Mouse (Mus musculus) mouse trophoblast stem cell (cell line): ENCODE results near the gene C130074G19Rik.

Experiments
- in situ Hi-C, 2 experiments: fragments of 300-500 bp; cut with MseI, MboI; formaldehyde crosslinking; loops; 2 replicates in 1 of 2; 3 replicates in 1 of 2; pipeline ENCODE4 v1.15.1; 2025

C130074G19Rik gene

DNA sequence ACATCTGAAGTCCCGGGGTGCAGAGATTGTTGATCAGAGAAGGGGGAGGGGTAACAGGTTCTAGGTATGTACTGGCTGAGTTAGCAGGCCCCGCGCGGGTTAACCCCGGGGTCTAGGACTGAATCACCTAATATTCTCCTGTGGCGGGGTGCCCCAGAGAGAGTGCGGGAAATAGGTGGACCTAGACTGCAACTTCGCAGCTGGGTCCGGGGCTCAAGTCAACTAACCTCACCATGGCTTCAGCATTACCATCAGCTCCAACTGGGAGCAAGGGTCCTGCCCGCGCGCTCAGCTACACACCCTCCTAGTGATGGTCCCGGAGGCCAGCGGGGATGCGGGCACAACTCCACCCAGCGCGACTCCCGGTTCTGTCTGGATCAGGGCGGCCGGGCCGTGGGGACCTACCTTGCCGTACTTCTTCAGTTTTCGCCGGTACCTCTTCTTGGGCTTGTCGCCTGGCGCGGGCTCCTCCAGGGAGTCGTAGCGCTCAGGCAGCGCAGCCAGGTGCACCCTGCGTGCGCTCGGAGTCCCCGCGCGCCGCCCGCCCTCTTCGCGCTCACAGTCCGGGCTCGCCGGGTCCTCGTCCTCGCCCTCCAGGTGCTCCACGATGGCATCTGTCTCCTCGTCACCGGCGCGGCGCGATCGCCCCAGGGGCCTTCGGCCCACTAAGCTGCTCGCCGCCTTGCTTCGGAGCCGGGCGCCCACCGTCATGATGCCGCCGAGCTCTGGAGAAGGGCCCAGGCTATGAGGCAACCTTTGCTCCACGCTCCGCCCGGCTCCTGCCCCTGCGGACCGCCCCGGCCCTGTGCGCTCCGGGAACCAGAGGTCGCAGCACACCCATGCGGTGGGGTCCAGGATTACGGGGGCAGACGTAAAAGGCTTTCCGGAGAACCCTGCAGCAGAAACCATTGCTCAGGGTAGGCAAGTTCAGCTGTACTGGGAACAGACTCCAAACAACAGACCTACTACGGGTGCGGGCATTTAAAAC is at the start of gene C130074G19Rik:
Gene C130074G19Rik (minus strand): TSS at position 938 of the 988 bp plus-strand sequence.
- in situ Hi-C loops: no loop called here

DNA sequence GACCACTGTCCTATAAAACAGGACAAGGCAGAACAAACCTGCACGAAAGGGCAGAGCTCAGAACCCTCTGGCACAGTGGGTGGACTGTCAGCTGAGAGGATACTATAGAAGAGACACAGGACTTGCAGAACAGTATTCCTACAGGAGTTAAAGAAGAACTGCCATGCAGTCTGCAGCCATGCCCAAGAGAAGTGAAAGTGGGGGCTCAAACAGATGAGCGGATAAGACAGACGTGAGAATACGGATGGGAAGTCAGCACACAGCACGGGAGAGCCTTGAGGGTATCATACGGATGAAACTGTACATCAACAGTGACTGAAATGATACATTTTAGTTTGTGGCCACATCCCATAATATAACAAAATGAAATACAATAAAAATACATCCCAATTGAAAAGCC is 48.1 kb upstream of the C130074G19Rik start:
- in situ Hi-C loops: no loop called here

DNA sequence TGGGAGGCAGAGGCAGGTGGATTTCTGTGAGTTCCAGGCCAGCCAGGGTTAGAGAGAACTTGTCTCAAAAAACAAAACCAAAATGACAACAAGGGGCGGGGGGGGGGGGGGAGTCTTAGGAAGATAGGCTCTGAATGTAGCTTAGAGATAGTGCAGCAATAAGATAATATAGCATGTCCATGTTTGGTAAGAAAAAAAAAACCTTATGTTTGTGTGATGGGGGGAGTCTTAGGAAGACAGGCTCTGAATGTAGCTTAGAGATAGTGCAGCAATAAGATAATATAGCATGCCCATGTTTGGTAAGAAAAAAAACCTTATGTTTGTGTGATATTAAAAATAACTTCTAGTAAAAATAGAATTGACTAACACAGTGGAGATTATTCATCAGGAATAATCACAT is 45.4 kb upstream of the C130074G19Rik start:
- in situ Hi-C loops: no loop called here

DNA sequence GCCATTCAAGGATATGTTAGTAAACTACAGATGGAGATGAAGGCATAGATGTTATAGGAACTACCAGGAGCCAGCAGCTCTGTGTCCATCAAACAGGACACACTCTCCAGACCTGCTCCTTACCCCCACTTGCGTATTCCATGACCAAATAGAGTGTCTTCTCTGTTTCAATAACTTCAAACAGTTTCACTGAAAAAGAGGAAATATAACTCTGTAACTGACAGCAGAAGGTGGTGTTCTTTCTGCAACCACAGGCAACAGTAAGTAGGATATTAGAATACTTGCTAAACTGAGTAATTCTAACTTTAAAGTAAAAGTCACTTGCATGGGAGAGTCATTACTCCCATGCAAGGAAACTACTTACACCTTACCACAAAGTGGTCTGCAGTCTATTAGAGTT is 44.9 kb upstream of the C130074G19Rik start:
- in situ Hi-C loops: no loop called here

DNA sequence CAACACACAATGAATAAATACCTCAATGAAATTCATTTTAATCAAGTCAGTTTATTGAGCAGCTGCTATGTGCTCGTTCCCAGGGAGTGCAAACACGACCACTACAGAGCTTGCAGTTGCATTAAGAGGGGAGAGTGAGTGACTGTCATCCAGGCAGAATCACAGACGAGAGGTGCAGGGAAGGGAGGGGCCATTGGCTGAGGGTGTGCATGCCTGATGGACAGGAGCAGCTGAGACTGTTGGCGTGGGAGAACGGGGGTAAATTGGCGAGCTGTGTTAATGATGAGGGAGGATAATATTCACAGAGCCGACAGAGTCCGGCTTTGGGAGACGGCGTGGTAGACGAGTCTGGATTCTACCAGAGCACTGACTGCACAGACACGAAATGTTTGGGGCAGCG is 39.8 kb upstream of the C130074G19Rik start:
- in situ Hi-C loops: no loop called here

DNA sequence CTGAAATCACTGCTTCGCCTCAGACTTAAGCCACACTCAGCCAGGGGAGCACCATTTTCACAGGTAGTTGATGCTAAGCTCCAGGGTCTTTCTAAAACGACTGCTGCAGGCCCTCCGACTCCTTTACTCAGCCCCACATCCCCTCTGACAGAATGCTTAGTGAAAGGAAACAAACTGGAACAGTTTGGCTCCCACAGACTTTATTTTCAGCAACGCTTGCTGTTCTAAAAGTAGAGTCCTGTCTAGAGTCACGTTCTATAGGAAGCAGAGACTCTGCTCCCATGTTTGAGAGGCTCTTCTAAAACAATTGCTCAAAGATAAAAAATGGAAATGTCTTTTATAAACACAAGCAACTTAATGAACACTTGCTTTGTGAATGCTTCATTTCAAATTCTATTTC is 37.0 kb upstream of the C130074G19Rik start:
- in situ Hi-C loops: no loop called here

DNA sequence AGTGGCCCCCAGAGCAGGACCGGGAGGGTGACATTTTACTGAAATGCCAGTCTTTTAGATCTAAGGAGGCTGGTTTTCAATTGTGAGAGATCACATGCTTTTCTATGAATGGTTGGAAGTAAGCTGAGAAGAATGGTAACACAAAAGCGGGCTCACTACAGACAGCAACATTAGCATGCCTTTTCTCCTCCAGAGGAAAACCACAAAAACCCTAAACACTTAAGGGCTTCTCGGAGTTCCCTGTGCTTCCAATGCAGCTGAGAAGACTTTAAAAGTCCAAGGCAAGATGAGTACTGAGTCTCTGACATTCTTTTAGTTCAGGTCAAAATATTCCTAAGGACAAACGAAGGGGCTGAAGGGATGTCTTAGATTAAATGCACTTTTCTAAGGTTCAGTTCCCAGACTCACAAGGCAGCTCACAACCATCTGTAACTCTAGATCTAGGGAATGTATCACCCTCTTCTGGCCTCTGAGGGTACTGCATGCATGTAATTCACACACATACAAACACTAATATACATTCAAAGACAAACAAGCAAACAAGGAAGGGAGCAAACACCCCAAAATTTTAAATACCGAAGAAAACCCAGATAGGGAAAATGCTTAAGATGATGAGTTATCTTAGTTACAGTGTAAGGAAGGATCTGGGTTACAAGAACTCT is 35.3 kb upstream of the C130074G19Rik start:
- in situ Hi-C loops: no loop called here

DNA sequence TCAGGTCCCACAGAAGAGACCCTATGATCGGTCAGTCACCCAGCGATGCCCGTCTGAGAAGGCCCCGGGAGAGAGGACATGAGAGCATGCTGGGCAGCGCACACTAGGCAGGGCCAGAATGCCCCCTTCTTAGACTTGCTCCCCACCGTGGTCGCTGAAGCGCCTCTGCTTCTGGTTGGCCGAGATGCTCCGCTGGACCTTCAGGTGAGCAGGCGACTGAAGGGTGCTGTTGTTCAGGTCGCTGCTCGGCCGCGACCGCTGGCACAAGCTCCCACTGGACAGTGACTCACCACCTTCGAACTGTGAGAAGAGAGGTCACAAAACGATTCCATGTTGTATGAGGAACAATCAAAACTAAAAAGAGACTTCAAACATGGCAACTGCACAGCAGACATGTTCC is 29.3 kb upstream of the C130074G19Rik start:
- in situ Hi-C loops: no loop called here

DNA sequence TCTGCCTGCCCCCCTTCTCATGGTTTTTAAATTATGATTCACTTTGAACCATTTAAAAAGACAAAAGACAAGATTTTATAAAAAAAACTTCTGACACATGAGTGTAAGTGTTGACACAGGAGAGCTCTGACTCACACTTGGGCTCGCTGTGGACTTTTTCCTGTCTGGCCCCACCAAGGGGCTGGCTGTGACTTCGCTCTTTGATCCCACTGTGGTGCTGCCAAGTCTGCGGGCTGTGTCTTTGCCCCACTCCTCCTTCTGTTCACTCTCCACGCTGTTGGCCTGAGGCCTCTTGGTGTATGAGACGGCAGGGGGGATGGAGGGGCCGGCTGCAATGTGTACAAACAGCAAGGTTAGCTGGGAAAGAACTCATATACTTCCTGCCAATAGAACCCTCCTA is 28.8 kb upstream of the C130074G19Rik start:
- in situ Hi-C loops: no loop called here

DNA sequence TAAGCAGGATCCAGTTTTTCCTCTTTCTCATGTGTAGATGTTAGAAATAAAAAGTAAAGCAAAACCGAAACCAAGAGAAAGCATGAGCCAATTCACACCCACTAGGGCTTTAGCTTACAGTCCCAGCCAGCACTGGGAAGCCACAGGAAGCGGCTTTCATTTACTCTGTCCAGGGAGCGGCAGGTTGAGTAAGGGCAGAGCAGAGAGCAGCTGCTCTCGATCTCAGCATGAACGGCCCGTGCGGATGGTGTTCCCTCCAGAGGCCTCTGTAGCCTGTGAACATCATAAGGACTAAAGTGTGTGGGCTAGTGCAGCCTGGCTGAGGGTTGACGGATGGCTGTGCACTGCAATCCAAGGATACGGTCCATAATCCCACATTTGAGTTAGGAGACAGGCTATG is 25.5 kb upstream of the C130074G19Rik start:
- in situ Hi-C loops: no loop called here

DNA sequence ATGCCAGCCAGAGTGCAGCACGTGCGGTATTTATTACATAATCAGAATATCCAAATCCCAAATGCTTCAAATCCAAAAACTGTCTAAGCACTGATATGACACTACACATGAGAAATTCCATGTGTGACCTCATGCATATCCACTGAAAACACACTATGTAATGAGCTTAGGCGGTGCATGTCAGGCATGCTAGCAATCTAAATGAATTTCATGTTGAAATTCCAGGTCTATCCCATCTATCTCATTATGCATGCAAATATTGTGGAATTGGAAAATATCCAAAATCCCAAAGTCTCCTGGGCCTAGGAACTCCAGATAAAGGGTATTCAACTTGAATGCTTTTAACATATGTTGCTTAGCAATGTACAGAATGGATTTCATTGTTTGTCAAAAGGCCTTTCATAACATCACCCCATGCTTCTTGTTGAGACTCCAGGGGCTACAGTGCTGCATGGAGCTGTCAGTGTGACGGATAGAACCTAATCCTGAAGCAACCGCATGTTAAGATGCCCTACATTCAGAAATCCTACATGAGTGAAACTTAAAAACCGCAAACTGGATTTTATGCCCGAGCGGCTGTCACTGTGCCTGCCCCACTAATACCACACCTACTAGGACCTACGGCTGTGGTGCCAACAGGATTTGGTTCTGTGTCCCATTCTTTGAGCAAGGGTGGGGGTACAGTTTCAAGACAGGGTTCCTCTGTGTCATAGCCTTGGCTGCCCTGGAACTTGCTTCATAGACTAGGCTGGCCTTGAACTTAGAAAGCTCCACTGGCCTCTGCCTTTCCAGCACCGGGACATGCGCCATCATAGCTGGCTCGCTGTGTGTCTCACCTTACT is 23.1 kb upstream of the C130074G19Rik start:
- in situ Hi-C loops: no loop called here

DNA sequence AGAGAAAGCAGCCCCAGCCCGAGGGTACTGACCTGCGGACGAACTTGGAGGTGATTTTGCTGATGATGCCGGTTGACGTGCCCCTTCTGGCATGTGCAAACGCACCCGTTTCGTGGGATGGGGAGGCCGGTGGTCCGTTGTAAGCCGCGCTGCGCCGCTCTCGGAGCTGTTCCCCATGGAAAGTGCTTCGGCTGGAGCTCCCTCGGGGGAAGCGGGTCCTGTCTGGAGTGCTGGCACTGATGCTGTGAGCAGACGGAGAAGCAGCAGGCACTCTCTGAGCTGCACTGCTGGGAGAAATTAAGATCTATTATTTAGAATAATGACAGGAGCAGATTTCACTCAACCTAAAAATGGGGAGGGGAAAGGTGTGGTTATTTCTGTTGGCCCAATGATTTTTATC is 22.4 kb upstream of the C130074G19Rik start:
- in situ Hi-C loops: no loop called here

DNA sequence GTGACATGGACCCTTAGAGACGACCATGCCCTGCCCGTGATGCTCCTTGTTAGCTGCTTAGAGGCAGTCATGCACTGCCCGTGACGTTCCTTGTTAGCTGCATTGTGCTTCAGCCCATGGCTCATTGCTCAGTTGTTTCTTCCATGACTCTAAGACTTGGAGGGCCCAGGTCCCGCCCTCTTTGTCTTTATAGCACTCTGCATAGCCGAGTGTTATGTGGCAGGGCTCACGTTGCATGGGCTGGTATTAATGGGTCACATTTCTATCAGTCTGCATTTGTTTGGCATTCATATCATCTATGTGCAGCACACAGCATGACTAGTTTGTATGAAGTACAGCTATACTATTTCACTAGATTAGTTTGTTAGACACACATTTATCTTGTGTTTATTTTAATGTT is 20.7 kb upstream of the C130074G19Rik start:
- in situ Hi-C loops: no loop called here

DNA sequence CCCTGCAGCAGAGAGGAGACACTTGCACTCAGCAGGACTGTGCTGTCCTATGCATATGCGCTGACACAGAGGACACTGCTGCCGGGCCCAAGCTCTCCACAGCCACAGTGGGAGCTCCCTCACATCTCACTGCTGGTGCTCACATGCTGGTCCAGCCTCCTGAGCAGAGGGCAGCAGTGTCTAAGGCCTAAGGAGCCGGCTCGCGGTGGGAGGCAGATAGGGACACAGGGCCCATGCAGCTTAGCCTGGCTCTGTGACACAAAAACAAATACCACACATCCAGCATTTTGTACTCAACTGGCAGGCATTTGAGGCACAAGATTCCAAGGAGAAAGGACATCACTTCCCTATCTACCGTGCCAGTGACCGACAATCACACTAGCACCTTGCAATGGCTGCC is 19.9 kb upstream of the C130074G19Rik start:
- in situ Hi-C loops: no loop called here

DNA sequence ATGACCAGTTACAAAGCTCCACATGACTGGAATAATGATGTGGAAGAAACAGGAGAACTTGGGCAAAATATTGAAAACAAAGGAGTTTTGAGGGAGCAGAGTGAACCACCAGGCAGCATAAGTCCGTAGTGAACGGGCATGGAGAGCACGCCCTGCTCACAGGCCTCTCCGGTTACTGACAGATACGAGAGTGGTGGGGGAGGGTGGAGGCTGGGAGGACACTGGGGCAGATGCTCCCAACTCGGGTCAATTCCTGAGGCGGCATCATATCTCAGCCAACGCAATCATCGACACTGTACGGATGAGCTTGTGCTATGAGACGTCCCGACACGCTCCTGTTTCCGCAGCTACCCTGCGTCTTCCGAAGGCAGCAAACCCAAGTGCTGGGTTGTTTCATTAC is 14.3 kb upstream of the C130074G19Rik start:
- in situ Hi-C loops: no loop called here

DNA sequence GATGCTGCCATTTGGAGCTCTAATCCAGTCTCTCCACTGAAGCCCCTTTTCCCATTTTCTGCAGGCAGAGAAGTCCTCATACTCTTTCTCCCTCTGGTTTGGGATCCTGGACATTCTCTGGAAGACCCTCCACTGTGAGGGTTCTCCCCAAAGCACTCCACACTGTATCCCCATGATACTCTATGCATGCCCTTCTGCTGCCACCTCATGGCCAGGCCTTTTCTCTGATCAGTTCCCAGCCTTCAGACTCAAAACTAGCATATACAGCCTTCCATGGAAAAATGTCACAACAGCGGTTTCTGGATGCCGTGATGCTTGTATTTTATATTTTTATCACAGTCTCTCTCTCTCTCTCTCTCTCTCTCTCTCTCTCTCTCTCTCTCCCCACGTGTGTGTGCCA is 9.0 kb upstream of the C130074G19Rik start:
- in situ Hi-C loops: no loop called here

DNA sequence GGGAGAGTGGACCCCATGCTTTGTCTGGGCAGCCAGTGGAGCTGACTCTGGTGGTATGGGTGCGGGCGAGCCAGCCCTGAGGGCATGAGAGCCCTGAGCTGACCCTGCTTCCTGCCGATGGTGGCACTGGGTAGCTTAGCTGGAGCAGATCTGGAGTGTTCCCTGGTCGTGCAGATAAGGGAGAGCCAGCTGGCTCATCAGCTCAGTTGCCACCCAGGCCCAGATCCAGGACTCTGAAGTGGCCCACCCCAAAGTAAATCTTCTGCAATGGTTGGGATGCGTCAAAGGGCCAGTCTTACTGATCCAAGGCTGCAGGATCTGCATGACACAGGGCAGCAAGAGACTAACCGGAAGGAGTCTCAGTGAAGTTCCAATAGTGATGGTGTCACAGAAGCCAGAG is 6.4 kb upstream of the C130074G19Rik start:
- in situ Hi-C loops: no loop called here

DNA sequence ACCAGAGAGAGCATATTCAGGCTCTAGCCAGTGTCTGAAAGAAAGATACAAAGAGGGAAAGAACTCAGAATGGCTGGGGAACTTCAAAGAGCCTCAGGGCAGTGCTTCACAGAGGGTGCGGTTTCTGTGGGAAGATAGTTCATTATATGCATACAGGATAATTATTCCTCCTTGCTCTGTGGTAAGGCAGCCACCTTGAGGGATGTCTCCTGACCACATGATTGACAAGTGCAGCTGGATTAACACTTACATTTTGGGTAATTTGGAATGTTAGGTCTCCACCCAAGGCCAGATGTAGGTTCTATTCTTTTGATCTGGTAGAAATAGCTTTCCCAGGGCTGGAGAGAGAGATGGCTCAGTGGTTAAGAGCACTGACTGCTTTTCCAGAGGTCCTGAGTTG is 3.1 kb upstream of the C130074G19Rik start:
- in situ Hi-C loops: no loop called here

DNA sequence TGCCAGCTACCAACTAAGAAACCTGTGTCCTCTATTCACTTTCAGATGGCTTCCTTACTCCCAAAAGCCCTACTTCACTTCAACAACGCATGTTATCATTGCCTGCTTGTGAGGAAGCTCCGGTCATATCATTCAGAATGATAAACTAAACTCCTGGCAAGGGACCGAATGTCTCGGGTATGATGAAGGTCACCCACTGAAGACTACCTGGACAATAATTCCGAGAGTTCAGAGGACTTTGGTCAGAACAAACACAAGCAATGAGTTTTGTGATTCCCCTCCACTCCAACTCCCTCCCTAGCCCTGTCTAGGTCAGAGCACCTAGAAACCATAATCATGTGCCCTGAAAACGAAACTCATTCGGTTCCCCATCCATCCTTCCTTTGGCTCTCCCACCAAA is 1.2 kb downstream of the C130074G19Rik start:
- in situ Hi-C loops: no loop called here

DNA sequence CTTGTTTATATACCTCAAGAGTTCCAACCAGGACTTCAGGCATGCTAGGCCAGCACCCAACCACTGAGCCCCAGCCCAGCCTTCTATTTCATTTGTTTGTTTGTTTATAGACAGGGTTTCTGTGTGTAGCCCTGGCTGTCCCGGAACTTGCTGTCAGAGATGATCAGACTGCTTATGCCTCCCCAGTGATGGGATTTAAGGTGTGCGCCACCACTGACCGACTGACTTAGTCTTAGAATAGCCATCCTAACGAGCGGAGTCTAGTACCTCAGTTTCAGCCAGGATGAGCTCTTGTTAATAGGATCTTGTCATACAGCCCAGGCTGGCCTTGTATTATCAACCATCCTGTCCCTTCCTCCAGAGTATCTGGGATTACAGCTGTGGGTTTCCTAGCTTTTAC is 1.8 kb downstream of the C130074G19Rik start:
- in situ Hi-C loops: no loop called here

DNA sequence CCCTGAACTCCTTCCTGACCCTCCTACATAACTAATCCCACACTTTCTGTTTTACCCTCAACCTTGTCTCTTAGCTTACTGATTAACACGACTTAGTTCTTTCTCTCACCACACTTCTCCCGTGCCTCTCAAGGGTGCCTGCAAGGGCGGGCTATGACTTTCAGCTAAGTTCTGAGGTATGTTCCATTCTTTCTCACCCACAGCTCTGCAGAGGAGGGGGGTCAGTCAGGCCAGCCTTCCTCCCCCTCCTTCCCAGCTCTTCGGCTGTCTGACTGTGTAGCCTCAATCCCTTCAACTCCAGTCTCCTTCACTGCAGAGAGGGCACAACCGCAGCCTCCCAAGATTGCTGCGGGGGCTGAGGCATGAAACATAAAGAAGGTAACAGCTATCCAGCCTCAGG is 4.2 kb downstream of the C130074G19Rik start:
- in situ Hi-C loops: no loop called here

DNA sequence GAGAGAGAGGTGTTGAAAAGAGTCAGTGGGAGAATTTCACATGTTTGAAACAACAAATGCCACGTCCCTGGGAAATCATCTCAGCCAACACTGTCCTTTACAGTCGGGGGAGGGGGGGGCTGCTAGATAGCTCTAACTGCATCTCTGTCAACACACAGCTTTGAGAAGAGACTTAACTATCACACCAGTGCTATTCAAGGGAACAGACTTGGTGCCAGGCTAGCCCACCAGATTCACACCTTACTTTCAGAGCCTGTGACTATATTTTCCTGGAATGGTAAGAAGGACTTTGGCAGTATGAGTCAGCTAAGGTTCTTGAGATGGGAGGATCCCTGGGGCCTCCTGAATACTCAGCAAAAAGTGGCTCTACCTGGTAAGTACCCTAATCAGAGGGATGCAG is 5.7 kb downstream of the C130074G19Rik start:
- in situ Hi-C loops: no loop called here
